Mouse (Mus musculus) embryonic facial prominence, embryonic 11.5 days (tissue): ENCODE measurements around the gene Gc. TPM values are rescaled to one million over a fixed set of nuclear protein-coding genes. Genes with fewer than 3 reads are reported as not detected.

Experiments
- ATAC-seq: fragments of 200-750 bp; cut with Nextera tagmentation; replicated peaks from 2 replicates; pipeline ENCODE4 v1.8.0; 2017; ENCODE audit warnings: low read depth; ENCODE audit not compliant: insufficient number of reproducible peaks, low FRiP score, low TSS enrichment
- DNase-seq: peaks from one replicate; pipeline ENCODE4 v3.0.0-alpha.2; 2015; ENCODE audit warnings: low spot score
- H3K27ac ChIP-seq: fragments of 300-500 bp; sonication (generic); replicated peaks from 2 replicates; pipeline ENCODE4 v1.5.1; 2014; ENCODE audit warnings: mild to moderate bottlenecking, low read depth, low read length, control low read depth
- H3K27me3 ChIP-seq: fragments of 300-500 bp; sonication (generic); 2 replicates; pipeline ENCODE4 v1.6.1; 2014; ENCODE audit warnings: mild to moderate bottlenecking, low read length, moderate library complexity, mixed read lengths; ENCODE audit not compliant: control insufficient read depth, insufficient read depth
- H3K36me3 ChIP-seq: fragments of 300-500 bp; sonication (generic); replicated peaks from 2 replicates; pipeline ENCODE4 v1.6.1; 2014; ENCODE audit warnings: low read depth, mild to moderate bottlenecking, low read length, moderate library complexity, mixed read lengths; ENCODE audit not compliant: control insufficient read depth, insufficient read depth
- H3K4me1 ChIP-seq: fragments of 300-500 bp; sonication (generic); 2 replicates; pipeline ENCODE4 v1.6.1; 2014; ENCODE audit warnings: low read length, mixed read lengths; ENCODE audit not compliant: control insufficient read depth, insufficient read depth
- H3K4me2 ChIP-seq: fragments of 300-500 bp; sonication (generic); 2 replicates; pipeline ENCODE4 v1.6.1; 2014; ENCODE audit warnings: low read depth, mild to moderate bottlenecking, control low read depth, low read length, moderate library complexity
- H3K4me3 ChIP-seq: fragments of 300-500 bp; sonication (generic); 2 replicates; pipeline ENCODE4 v1.5.1; 2014; ENCODE audit warnings: low read depth, low read length, control low read depth
- H3K9ac ChIP-seq: fragments of 300-500 bp; sonication (generic); replicated peaks from 2 replicates; pipeline ENCODE4 v1.6.1; 2014; ENCODE audit warnings: mild to moderate bottlenecking, control low read depth, low read length
- H3K9me3 ChIP-seq: fragments of 300-500 bp; sonication (generic); replicated peaks from 2 replicates; pipeline ENCODE4 v1.6.1; 2016; ENCODE audit warnings: mild to moderate bottlenecking, low read length, inconsistent platforms, mixed read lengths; ENCODE audit not compliant: control insufficient read depth
- WGBS: fragments of 180-500 bp; shearing (Covaris S2); extraction: QIAGEN DNeasy Blood & Tissue Kit; methylation state at CpG from one replicate; pipeline ENCODE4 v1.1.7; 2014; 5-methylcytosine and 5-hydroxymethylcytosine counted together
- polyA plus RNA-seq: library from polyadenylated mRNA; unstranded; fragments of >200 nt; fragmentation: Nextera tagmentation; extraction: Ambion mirVana; gene quantifications from 2 replicates; pipeline ENCODE4 v1.2.1, GENCODE M21; 2014

The Gc gene
- polyA plus RNA-seq, 1 experiment from 2014 or later = not detected

- ATAC-seq = no peak
Measured at GRCm38 (mm10) chr5:89407376-89408082, 50.2 kb downstream of the Gc start.

DNA sequence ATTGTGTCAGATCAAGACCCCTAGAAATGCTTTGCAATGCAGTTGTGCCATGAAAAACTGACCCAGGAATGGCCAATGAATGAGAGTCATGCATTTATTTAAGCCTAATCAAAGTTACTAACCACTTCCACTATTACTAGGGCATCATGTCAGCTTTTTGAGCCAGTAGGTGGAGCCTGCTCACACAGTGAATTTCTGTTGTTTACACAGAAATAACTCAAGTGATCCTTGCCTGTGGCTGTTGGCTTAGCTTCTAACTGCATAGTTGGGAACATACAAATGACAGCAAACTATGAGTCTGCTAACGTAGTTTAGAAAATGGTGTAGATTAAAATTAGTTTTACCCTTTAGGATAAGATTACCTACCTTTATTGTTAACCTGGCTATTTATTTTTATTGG, 52.6 kb downstream of the Gc start:
- H3K27ac ChIP-seq = no peak overlapping the region
- no peaks in the 10 kb centered on the region for H3K36me3 ChIP-seq
- no peak overlapping the region for H3K9ac ChIP-seq
- no peaks in the 10 kb centered on the region for H3K27me3 ChIP-seq
- H3K4me3 ChIP-seq = no peak overlapping the region
- H3K4me1 ChIP-seq = no peaks in the 10 kb centered on the region
- WGBS = 71% methylated on average over 1 of the region's 1 CpGs
- no peak for ATAC-seq
- no peaks in the 10 kb centered on the region for H3K9me3 ChIP-seq
- DNase-seq = no peak
- no peak overlapping the region for H3K4me2 ChIP-seq

More at GRCm38 (mm10) chr5:89407376-89408082, 50.2 kb downstream of the Gc start:
- no peaks in the 10 kb centered on the region for H3K4me1 ChIP-seq
- DNase-seq = no peak
- no peak overlapping the region for H3K4me3 ChIP-seq
- no peaks in the 10 kb centered on the region for H3K9me3 ChIP-seq
- H3K27ac ChIP-seq = no peak overlapping the region
- no peaks in the 10 kb centered on the region for H3K27me3 ChIP-seq
- no peak overlapping the region for H3K9ac ChIP-seq
- H3K36me3 ChIP-seq = no peaks in the 10 kb centered on the region
- no peak overlapping the region for H3K4me2 ChIP-seq

GRCm38 (mm10) chr5:89390405-89390804, 67.3 kb downstream of the Gc start:
- WGBS = 70% methylated on average over 1 of the region's 1 CpGs
- H3K4me2 ChIP-seq = no peak overlapping the region
- H3K4me3 ChIP-seq = no peak overlapping the region
- H3K4me1 ChIP-seq = no peaks in the 10 kb centered on the region
- no peak for DNase-seq
- no peak for ATAC-seq
- H3K27ac ChIP-seq = no peak overlapping the region
- no peak overlapping the region for H3K9ac ChIP-seq
- no peaks in the 10 kb centered on the region for H3K27me3 ChIP-seq
- H3K9me3 ChIP-seq = no peaks in the 10 kb centered on the region
- no peaks in the 10 kb centered on the region for H3K36me3 ChIP-seq

- peak; percentile 61 for DNase-seq
Measured at GRCm38 (mm10) chr5:89384204-89384603, 73.5 kb downstream of the Gc start.

DNA sequence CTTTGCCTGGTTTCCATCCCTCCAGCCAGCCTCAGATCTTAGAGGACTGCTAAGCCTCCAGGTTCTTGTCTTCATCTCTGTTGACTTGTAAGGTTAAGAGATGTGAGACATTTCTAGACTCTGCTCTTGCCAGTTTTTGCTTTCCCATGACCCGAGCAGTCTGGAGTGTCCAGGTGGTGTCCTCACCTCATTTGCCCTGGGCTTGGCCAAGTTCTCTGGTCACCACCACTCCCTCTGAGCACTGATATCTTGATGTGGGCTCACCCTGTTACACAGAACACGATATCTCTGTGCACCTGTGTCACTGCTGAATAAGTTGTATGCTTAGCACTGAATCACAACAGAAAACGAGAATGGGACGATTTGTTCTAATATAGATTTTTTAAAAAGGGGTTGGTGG, 76.4 kb downstream of the Gc start:
- Histone ChIP-seq H3K27me3 (no peaks in the 10 kb centered on the region), H3K4me3 (no peak overlapping the region), H3K36me3 (no peaks in the 10 kb centered on the region), H3K9me3 (no peaks in the 10 kb centered on the region), H3K4me2 (no peak overlapping the region), H3K4me1 (no peaks in the 10 kb centered on the region), H3K9ac (no peak overlapping the region), H3K27ac (no peak overlapping the region)
- no peak for DNase-seq
- 89% methylated on average over 4 of the region's 4 CpGs for WGBS
- no peak for ATAC-seq

More at GRCm38 (mm10) chr5:89384204-89384603, 73.5 kb downstream of the Gc start:
- H3K9me3 ChIP-seq = no peaks in the 10 kb centered on the region
- H3K9ac ChIP-seq = no peak overlapping the region
- no peaks in the 10 kb centered on the region for H3K27me3 ChIP-seq
- ATAC-seq = no peak
- H3K36me3 ChIP-seq = no peaks in the 10 kb centered on the region
- no peak overlapping the region for H3K4me3 ChIP-seq
- no peak overlapping the region for H3K4me2 ChIP-seq
- 51% methylated on average over 5 of the region's 5 CpGs for WGBS
- no peaks in the 10 kb centered on the region for H3K4me1 ChIP-seq
- no peak overlapping the region for H3K27ac ChIP-seq

DNA sequence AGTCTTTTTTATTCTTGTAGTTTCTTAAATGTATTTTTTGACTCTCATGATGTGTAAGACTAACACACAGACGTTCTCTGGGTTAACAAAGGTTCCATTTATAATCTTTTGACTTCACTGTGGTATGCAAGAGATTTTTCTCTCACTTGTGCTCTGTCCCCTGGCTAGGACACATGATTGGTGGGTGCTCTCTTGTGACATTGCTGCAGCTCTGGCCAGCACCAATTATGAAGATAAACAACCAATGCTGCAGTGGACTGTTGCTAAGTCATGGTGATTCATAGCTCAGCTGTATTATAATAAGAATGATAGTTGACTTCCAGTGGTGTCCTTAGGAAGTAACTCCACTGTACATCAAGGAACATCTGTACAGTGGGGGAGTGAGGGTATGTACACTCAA, 87.6 kb downstream of the Gc start:
- Histone ChIP-seq H3K27ac (no peak overlapping the region), H3K4me3 (no peak overlapping the region), H3K9ac (no peak overlapping the region), H3K9me3 (no peaks in the 10 kb centered on the region), H3K36me3 (no peaks in the 10 kb centered on the region), H3K27me3 (no peaks in the 10 kb centered on the region), H3K4me2 (no peak overlapping the region), H3K4me1 (no peaks in the 10 kb centered on the region)
- 23% methylated on average over 1 of the region's 1 CpGs for WGBS
- DNase-seq (no peak), ATAC-seq (0 out of 2 replicates have a peak, but pooled peaks have one; percentile 56)

GRCm38 (mm10) chr5:89368045-89368743, 89.5 kb downstream of the Gc start:
- Histone ChIP-seq H3K27ac (no peak overlapping the region), H3K9ac (no peak overlapping the region), H3K36me3 (no peaks in the 10 kb centered on the region), H3K4me1 (no peaks in the 10 kb centered on the region), H3K9me3 (no peaks in the 10 kb centered on the region), H3K4me3 (no peak overlapping the region), H3K4me2 (no peak overlapping the region), H3K27me3 (no peaks in the 10 kb centered on the region)
- no peak for ATAC-seq
- no peak for DNase-seq
- WGBS = 65% methylated on average over 4 of the region's 4 CpGs
